Mouse (Mus musculus): Measurements from ENCODE around the gene Atxn7. TPM values are rescaled to one million over a fixed set of nuclear protein-coding genes. Genes with fewer than 3 reads are reported as not detected.

Gene Atxn7
- polyA plus RNA-seq, 1 experiment = 22.4 TPM

GRCm38 (mm10) chr14:14070541-14071315 is 109.5 kb downstream of the Atxn7 start:
- 88% methylated on average over 6 of the region's 6 CpGs for WGBS
- TF ChIP-seq CTCF (IDR thresholded peaks at IDR 0.05; ENCODE audit: control insufficient read depth, insufficient read depth, low read length) (no peak), POLR2A (IDR thresholded peaks at IDR 0.05; ENCODE audit: borderline replicate concordance, control insufficient read depth, low read depth, low read length) (no peak)
- no peak overlapping the region for H3K27ac ChIP-seq (ENCODE audit: control insufficient read depth, insufficient read depth, low read depth, low read length, poor library complexity)
- no peak overlapping the region for H3K4me3 ChIP-seq (replicated peaks; ENCODE audit: control insufficient read depth, low read depth, low read length)
- peaks cover 2% of the 10 kb centered on the region; the same call in 1 of the 2 replicates for H3K4me1 ChIP-seq (ENCODE audit: control insufficient read depth, insufficient read depth, low read length)

- Histone ChIP-seq H3K4me3 (replicated peaks; ENCODE audit: control insufficient read depth, low read depth, low read length) (no peak overlapping the region), H3K27ac (ENCODE audit: control insufficient read depth, insufficient read depth, low read depth, low read length, poor library complexity) (no peak overlapping the region), H3K4me1 (ENCODE audit: control insufficient read depth, insufficient read depth, low read length) (no peaks in the 10 kb centered on the region; the same call in 1 of the 2 replicates)
- TF ChIP-seq CTCF (IDR thresholded peaks at IDR 0.05; ENCODE audit: control insufficient read depth, insufficient read depth, low read length) (no peak), POLR2A (IDR thresholded peaks at IDR 0.05; ENCODE audit: borderline replicate concordance, control insufficient read depth, low read depth, low read length) (no peak)
- 80% methylated on average over 4 of the region's 4 CpGs for WGBS
Measured at GRCm38 (mm10) chr14:14071456-14071855, 110.2 kb downstream of the Atxn7 start.

GRCm38 (mm10) chr14:14080604-14081194 is 119.5 kb downstream of the Atxn7 start:
- H3K4me3 ChIP-seq (replicated peaks; ENCODE audit: control insufficient read depth, low read depth, low read length) = no peak overlapping the region
- WGBS = 68% methylated on average over 6 of the region's 6 CpGs
- no peak for TF ChIP-seq CTCF (IDR thresholded peaks at IDR 0.05; ENCODE audit: control insufficient read depth, insufficient read depth, low read length)
- TF ChIP-seq POLR2A (IDR thresholded peaks at IDR 0.05; ENCODE audit: borderline replicate concordance, control insufficient read depth, low read depth, low read length) = no peak
- H3K4me1 ChIP-seq (ENCODE audit: control insufficient read depth, insufficient read depth, low read length) = no peaks in the 10 kb centered on the region
- H3K27ac ChIP-seq (ENCODE audit: control insufficient read depth, insufficient read depth, low read depth, low read length, poor library complexity) = no peak overlapping the region

- Histone ChIP-seq H3K4me1 (ENCODE audit: control insufficient read depth, insufficient read depth, low read length) (peaks cover 2% of the 10 kb centered on the region; the same call in 1 of the 2 replicates), H3K4me3 (replicated peaks; ENCODE audit: control insufficient read depth, low read depth, low read length) (no peak overlapping the region), H3K27ac (ENCODE audit: control insufficient read depth, insufficient read depth, low read depth, low read length, poor library complexity) (no peak overlapping the region)
- no peak for TF ChIP-seq POLR2A (IDR thresholded peaks at IDR 0.05; ENCODE audit: borderline replicate concordance, control insufficient read depth, low read depth, low read length)
- TF ChIP-seq CTCF (IDR thresholded peaks at IDR 0.05; ENCODE audit: control insufficient read depth, insufficient read depth, low read length) = no peak
- 88% methylated on average over 8 of the region's 8 CpGs for WGBS
Measured at GRCm38 (mm10) chr14:14083811-14084210, 122.6 kb downstream of the Atxn7 start.

- Histone ChIP-seq H3K27ac (ENCODE audit: control insufficient read depth, insufficient read depth, low read depth, low read length, poor library complexity) (peak overlapping the region; percentile 19; the same call in 1 of the 2 replicates), H3K4me3 (replicated peaks; ENCODE audit: control insufficient read depth, low read depth, low read length) (no peak overlapping the region)
- WGBS = 54% methylated on average over 4 of the region's 4 CpGs
Measured at GRCm38 (mm10) chr14:14086711-14087263, 125.5 kb downstream of the Atxn7 start.

GRCm38 (mm10) chr14:14087348-14087747 is 126.1 kb downstream of the Atxn7 start:
- Histone ChIP-seq H3K4me3 (replicated peaks; ENCODE audit: control insufficient read depth, low read depth, low read length) (no peak overlapping the region), H3K27ac (ENCODE audit: control insufficient read depth, insufficient read depth, low read depth, low read length, poor library complexity) (peak overlapping the region; percentile 47; the same call in 1 of the 2 replicates), H3K4me1 (ENCODE audit: control insufficient read depth, insufficient read depth, low read length) (peaks cover 4% of the 10 kb centered on the region)
- TF ChIP-seq CTCF (IDR thresholded peaks at IDR 0.05; ENCODE audit: control insufficient read depth, insufficient read depth, low read length) (no peak), POLR2A (IDR thresholded peaks at IDR 0.05; ENCODE audit: borderline replicate concordance, control insufficient read depth, low read depth, low read length) (no peak)
- 51% methylated on average over 6 of the region's 6 CpGs for WGBS

More at GRCm38 (mm10) chr14:14086711-14087263, 125.5 kb downstream of the Atxn7 start:
- peaks cover 4% of the 10 kb centered on the region for H3K4me1 ChIP-seq (ENCODE audit: control insufficient read depth, insufficient read depth, low read length)
- no peak for TF ChIP-seq POLR2A (IDR thresholded peaks at IDR 0.05; ENCODE audit: borderline replicate concordance, control insufficient read depth, low read depth, low read length)
- TF ChIP-seq CTCF (IDR thresholded peaks at IDR 0.05; ENCODE audit: control insufficient read depth, insufficient read depth, low read length) = no peak

- no peak for TF ChIP-seq POLR2A (IDR thresholded peaks at IDR 0.05; ENCODE audit: borderline replicate concordance, control insufficient read depth, low read depth, low read length)
- no peak for TF ChIP-seq CTCF (IDR thresholded peaks at IDR 0.05; ENCODE audit: control insufficient read depth, insufficient read depth, low read length)
- WGBS = 9% methylated on average over 9 of the region's 9 CpGs
- peak overlapping the region; percentile 89 for H3K27ac ChIP-seq (ENCODE audit: control insufficient read depth, insufficient read depth, low read depth, low read length, poor library complexity)
- peaks cover 4% of the 10 kb centered on the region for H3K4me1 ChIP-seq (ENCODE audit: control insufficient read depth, insufficient read depth, low read length)
- H3K4me3 ChIP-seq (replicated peaks; ENCODE audit: control insufficient read depth, low read depth, low read length) = peak overlapping the region; percentile 50
Measured at GRCm38 (mm10) chr14:14088016-14088791, 127.0 kb downstream of the Atxn7 start.

All from bone marrow, adult 2 months (tissue).